Mouse (Mus musculus) adrenal gland, adult (tissue): Measurements from ENCODE around the gene Tnr.

ENCODE experiments used
- DNase-seq, 2 experiments: peaks; one replicate each; pipeline ENCODE4 v3.0.0; 2022 to 2023; ENCODE audit warnings: low spot score in 1 of 2; ENCODE audit not compliant: inconsistent age in 2 of 2

Gene Tnr

GRCm38 (mm10) chr1:159629119-159629518 lies 105.5 kb downstream of the Tnr start:
- DNase-seq, result no peak

GRCm38 (mm10) chr1:159629822-159630589 lies 106.4 kb downstream of the Tnr start:
- DNase-seq, result no peak

GRCm38 (mm10) chr1:159632558-159632957 lies 109.0 kb downstream of the Tnr start:
- no peak for DNase-seq

- DNase-seq, result no peak
Measured at GRCm38 (mm10) chr1:159639408-159639807, 115.8 kb downstream of the Tnr start.

- DNase-seq, result no peak
Measured at GRCm38 (mm10) chr1:159645719-159646118, 122.2 kb downstream of the Tnr start.

- peak in 1 of 2 experiments; percentile 57 for DNase-seq
Measured at GRCm38 (mm10) chr1:159650486-159650885, 126.9 kb downstream of the Tnr start.

- DNase-seq, result no peak
Measured at GRCm38 (mm10) chr1:159655241-159655640, 131.7 kb downstream of the Tnr start.

- no peak for DNase-seq
Measured at GRCm38 (mm10) chr1:159657856-159658542, 134.4 kb downstream of the Tnr start.

GRCm38 (mm10) chr1:159660620-159661501 lies 137.3 kb downstream of the Tnr start:
- peak in 1 of 2 experiments; percentile 53 for DNase-seq

- DNase-seq, result no peak
Measured at GRCm38 (mm10) chr1:159664496-159664895, 140.9 kb downstream of the Tnr start.

- no peak for DNase-seq
Measured at GRCm38 (mm10) chr1:159664945-159665344, 141.4 kb downstream of the Tnr start.

- peak; percentile 84 to 91 for DNase-seq
Measured at GRCm38 (mm10) chr1:159670629-159671150, 147.1 kb downstream of the Tnr start.

- no peak for DNase-seq
Measured at GRCm38 (mm10) chr1:159671181-159671580, 147.6 kb downstream of the Tnr start.

GRCm38 (mm10) chr1:159674240-159674639 lies 150.7 kb downstream of the Tnr start:
- peak; percentile 39 to 83 for DNase-seq

GRCm38 (mm10) chr1:159675472-159675871 lies 151.9 kb downstream of the Tnr start:
- DNase-seq, result no peak

GRCm38 (mm10) chr1:159678221-159678935 lies 154.8 kb downstream of the Tnr start:
- DNase-seq, result no peak

- DNase-seq, result no peak
Measured at GRCm38 (mm10) chr1:159681252-159681651, 157.7 kb downstream of the Tnr start.

GRCm38 (mm10) chr1:159686476-159687231 lies 163.1 kb downstream of the Tnr start:
- DNase-seq, result peak; percentile 89 to 96

- DNase-seq, result no peak
Measured at GRCm38 (mm10) chr1:159696717-159697116, 173.1 kb downstream of the Tnr start.

- DNase-seq, result peak; percentile 11 to 60
Measured at GRCm38 (mm10) chr1:159702038-159702437, 178.5 kb downstream of the Tnr start.
